Mouse (Mus musculus) liver, postnatal 0 days (tissue): ENCODE data around the gene Map3k6. TPM values are rescaled to one million over a fixed set of nuclear protein-coding genes. Genes with fewer than 3 reads are reported as not detected.

Source experiments
- ATAC-seq: fragments of 200-750 bp; cut with Nextera tagmentation; 2 replicates; pipeline ENCODE4 v1.8.0; 2017; ENCODE audit warnings: mild to moderate bottlenecking, moderate library complexity
- DNase-seq: peaks from one replicate; pipeline ENCODE4 v3.0.0-alpha.2; 2016
- H3K27ac ChIP-seq: fragments of 300-500 bp; sonication (generic); 2 replicates; pipeline ENCODE4 v1.5.1; 2014; ENCODE audit warnings: antibody characterized with exemption, moderate library complexity, mild to moderate bottlenecking, low read depth
- H3K27me3 ChIP-seq: fragments of 300-500 bp; sonication (generic); 2 replicates; pipeline ENCODE4 v1.6.1; 2014; ENCODE audit warnings: low read length, control low read depth, mixed read lengths; ENCODE audit not compliant: insufficient read depth
- H3K36me3 ChIP-seq: fragments of 300-500 bp; sonication (generic); replicated peaks from 2 replicates; pipeline ENCODE4 v1.6.1; 2014; ENCODE audit warnings: mild to moderate bottlenecking, control low read depth, low read length, moderate library complexity, mixed read lengths; ENCODE audit not compliant: insufficient read depth
- H3K4me1 ChIP-seq: fragments of 300-500 bp; sonication (generic); 2 replicates; pipeline ENCODE4 v1.6.1; 2014; ENCODE audit warnings: antibody characterized with exemption, mild to moderate bottlenecking, control low read depth; ENCODE audit not compliant: insufficient read depth
- H3K4me2 ChIP-seq: fragments of 300-500 bp; sonication (generic); 2 replicates; pipeline ENCODE4 v1.6.1; 2014; ENCODE audit warnings: low read depth, mild to moderate bottlenecking, low read length, moderate library complexity, mixed read lengths
- H3K4me3 ChIP-seq: fragments of 300-500 bp; sonication (generic); 2 replicates; pipeline ENCODE4 v1.5.1; 2014; ENCODE audit warnings: low read depth, low read length
- H3K9ac ChIP-seq: fragments of 300-500 bp; sonication (generic); replicated peaks from 2 replicates; pipeline ENCODE4 v1.6.1; 2014; ENCODE audit warnings: mild to moderate bottlenecking, moderate library complexity
- H3K9me3 ChIP-seq: fragments of 300-500 bp; sonication (generic); 2 replicates; pipeline ENCODE4 v1.6.1; 2016; ENCODE audit warnings: mild to moderate bottlenecking, control low read depth, low read length, mixed read lengths
- CTCF ChIP-seq: sonication (generic); IDR thresholded peaks from 2 replicates; pipeline ENCODE4 v1.5.1; 2016; ENCODE audit warnings: antibody characterized with exemption, low read depth
- EP300 ChIP-seq: IDR thresholded peaks from 2 replicates; pipeline ENCODE4 v1.6.1; 2016; ENCODE audit warnings: antibody characterized with exemption, low read depth, mild to moderate bottlenecking
- WGBS: fragments of 180-500 bp; shearing (Covaris S2); extraction: QIAGEN DNeasy Blood & Tissue Kit; methylation state at CpG from one replicate; pipeline ENCODE4 v1.1.7; 2014; ENCODE audit not compliant: insufficient replicate concordance; 5-methylcytosine and 5-hydroxymethylcytosine counted together
- microRNA-seq: library from miRNA; unstranded; fragments of <30 nt; microRNA quantifications from one replicate; pipeline ENCODE4, GENCODE M21; 2016
- polyA plus RNA-seq: library from polyadenylated mRNA; unstranded; fragments of >200 nt; fragmentation: Nextera tagmentation; extraction: Ambion mirVana; gene quantifications from 2 replicates; pipeline ENCODE4 v1.2.1, GENCODE M21; 2015

Map3k6 gene
- polyA plus RNA-seq, 1 experiment from 2014 or later: 1.3 TPM

DNA sequence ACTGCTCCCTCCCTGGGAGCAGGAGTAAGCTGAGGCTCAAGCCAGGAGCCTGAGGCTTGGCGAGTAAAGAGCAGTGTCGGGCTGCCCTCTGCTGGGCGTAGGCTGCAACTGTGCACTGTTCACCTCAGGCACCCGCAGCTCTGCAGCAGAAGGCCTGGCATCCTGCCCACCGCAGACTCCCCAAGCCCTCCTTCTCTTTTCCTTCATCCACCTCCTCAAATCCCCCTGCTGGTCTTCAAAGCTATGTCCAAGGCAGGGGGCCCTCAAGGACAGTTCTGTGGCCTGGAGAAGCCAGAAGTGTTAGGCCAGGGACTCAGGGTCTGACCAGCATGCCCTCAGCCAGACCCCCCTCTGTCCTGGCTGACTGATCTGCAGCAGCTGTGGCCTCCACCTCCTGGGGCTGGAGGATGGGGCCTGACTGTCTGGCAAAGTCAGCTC lies 57.2 kb downstream of the Map3k6 start:
- Histone ChIP-seq H3K36me3 (peaks cover 65% of the 10 kb centered on the region), H3K4me2 (no peak overlapping the region), H3K4me1 (no peaks in the 10 kb centered on the region), H3K27me3 (no peaks in the 10 kb centered on the region), H3K9me3 (no peaks in the 10 kb centered on the region), H3K27ac (no peak overlapping the region), H3K4me3 (no peak overlapping the region), H3K9ac (no peak overlapping the region)
- TF ChIP-seq CTCF: peak; percentile 98
- TF ChIP-seq EP300: no peak
- DNase-seq (peak; percentile 83), ATAC-seq (peak; percentile 76)
- WGBS: 3% methylated on average over 5 of the region's 5 CpGs

DNA sequence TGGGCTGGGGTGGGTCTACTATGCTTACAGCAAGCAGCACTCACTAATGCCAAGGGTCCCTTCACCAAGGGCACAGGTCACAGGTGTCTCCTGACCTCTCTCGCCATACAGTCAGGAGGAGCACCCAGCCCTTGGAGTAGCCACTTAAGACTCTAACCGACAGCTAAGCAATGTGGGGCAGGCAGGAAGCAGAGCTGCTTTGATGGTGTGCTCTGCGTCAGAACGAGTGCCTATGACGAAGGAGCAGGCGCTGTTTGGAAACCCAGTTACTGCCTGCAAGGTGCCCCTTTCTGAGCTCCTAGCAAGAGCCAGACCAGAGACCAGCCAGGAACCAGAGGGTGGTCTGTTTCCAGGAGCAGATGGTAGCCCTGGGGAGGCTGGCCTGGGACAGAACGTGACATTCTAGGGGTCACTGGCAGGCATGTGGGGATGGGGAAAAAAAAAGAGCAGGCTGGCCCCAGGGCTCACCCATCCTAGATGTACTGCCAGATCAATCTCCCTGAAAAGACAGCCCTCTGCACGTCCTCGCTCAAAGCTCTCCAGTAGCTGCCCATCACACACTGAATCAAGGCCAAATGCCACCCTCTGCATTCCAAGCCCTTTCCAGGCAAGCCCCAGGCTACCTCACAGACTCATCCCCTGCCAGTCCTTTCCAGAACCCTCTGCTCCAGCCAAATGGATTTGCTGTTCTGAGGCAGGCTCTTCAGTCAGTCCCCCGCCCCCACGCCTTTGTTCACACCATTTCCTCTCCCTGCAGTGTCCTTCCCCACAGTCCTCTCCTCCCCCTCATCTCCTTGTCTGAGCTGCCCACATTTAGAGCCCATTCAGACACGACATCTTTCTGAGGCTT lies 58.1 kb downstream of the Map3k6 start:
- no peak overlapping the region for H3K4me3 ChIP-seq
- H3K4me2 ChIP-seq: no peak overlapping the region
- H3K27ac ChIP-seq: no peak overlapping the region
- ATAC-seq (no peak), DNase-seq (no peak)
- WGBS: 72% methylated on average over 12 of the region's 12 CpGs
- TF ChIP-seq CTCF: no peak
- no peak for TF ChIP-seq EP300
- no peaks in the 10 kb centered on the region for H3K4me1 ChIP-seq
- no peaks in the 10 kb centered on the region for H3K27me3 ChIP-seq
- H3K9ac ChIP-seq: no peak overlapping the region
- peaks cover 62% of the 10 kb centered on the region for H3K36me3 ChIP-seq
- H3K9me3 ChIP-seq: no peaks in the 10 kb centered on the region

DNA sequence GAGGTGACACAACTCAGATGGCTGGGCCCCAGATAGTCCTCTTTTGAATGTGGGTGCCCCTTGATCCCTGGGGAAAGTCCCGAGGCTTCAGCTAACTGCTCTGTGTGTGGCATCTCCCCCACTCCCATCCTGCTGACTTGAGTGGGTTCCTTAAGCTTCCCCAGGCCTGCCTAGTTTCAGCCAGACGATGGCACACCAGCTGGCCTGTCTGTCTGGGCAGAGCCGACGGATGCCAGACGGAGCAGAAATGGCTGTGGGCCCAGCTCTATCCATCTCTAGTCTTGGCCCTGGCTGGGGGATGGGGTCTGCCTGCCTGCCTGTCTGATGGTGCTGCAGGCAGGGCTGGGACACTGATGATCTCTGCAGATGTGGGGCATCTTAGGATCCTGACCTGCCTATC lies 59.1 kb downstream of the Map3k6 start:
- DNase-seq (no peak), ATAC-seq (no peak)
- 86% methylated on average over 5 of the region's 5 CpGs for WGBS
- H3K36me3 ChIP-seq: peaks cover 57% of the 10 kb centered on the region
- no peak overlapping the region for H3K27ac ChIP-seq
- H3K9me3 ChIP-seq: no peaks in the 10 kb centered on the region
- no peaks in the 10 kb centered on the region for H3K4me1 ChIP-seq
- no peak overlapping the region for H3K9ac ChIP-seq
- H3K27me3 ChIP-seq: no peaks in the 10 kb centered on the region
- H3K4me3 ChIP-seq: no peak overlapping the region
- TF ChIP-seq CTCF: no peak
- TF ChIP-seq EP300: no peak
- H3K4me2 ChIP-seq: no peak overlapping the region

DNA sequence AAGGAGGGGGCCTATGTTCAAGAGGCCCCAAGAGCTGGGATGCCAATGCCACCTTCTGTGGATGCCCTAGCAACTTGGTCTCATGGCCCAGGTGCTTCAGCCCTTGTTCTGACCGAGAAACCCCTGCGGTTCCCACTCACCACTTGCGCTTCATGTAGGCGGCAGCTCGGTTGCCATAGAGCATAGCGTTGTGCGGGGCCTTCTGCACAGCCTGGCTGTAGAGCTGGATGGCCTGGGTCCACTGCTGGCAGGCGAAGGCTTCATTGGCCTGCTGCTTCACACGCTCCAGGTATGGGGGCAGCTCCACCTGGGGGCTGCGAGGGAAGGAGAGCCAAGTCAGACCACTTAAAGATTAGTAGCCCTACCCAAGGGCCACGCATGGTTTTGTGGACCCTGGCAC lies 59.8 kb downstream of the Map3k6 start:
- Histone ChIP-seq H3K4me1 (no peaks in the 10 kb centered on the region), H3K27ac (no peak overlapping the region), H3K4me3 (no peak overlapping the region), H3K4me2 (no peak overlapping the region), H3K9ac (no peak overlapping the region), H3K9me3 (no peaks in the 10 kb centered on the region), H3K36me3 (peaks cover 51% of the 10 kb centered on the region), H3K27me3 (no peaks in the 10 kb centered on the region)
- no peak for TF ChIP-seq CTCF
- TF ChIP-seq EP300: no peak
- WGBS: 89% methylated on average over 11 of the region's 11 CpGs
- ATAC-seq (no peak), DNase-seq (no peak)

DNA sequence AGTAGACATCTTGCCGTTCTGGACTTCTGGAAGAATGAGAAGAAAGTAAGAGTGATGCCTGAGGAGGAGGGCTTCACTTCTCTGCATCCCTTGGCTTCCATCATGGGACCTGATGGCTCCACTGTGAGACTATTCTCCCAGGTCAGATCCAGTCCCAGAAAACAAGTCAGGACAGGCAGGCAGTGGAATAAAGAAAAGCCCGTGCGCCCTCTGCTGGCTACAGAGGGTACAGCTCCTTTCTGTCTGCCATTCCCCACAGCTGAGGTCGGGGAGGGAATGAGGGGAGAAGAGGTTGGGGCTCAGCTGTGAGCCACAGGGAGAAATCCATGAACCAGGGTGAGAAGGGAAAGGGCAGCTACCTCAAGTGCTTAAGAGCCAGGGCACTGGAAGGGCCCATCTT lies 61.2 kb downstream of the Map3k6 start:
- DNase-seq (peak; percentile 80), ATAC-seq (peak; percentile 30; the same call in 1 of the 2 replicates)
- no peaks in the 10 kb centered on the region for H3K27me3 ChIP-seq
- H3K4me3 ChIP-seq: no peak overlapping the region
- 25% methylated on average over 4 of the region's 4 CpGs for WGBS
- no peak overlapping the region for H3K9ac ChIP-seq
- peaks cover 41% of the 10 kb centered on the region for H3K36me3 ChIP-seq
- H3K4me1 ChIP-seq: no peaks in the 10 kb centered on the region
- H3K4me2 ChIP-seq: no peak overlapping the region
- no peaks in the 10 kb centered on the region for H3K9me3 ChIP-seq
- no peak overlapping the region for H3K27ac ChIP-seq
- TF ChIP-seq CTCF: peak; percentile 93
- TF ChIP-seq EP300: no peak

Small RNAs within 50 kb of the gene (microRNA-seq; reads per million reads assigned to microRNA genes)
- not detected for gene Mir7017

Other genes with a start within 250 kb of the Map3k6 start
- gene Ahdc1, start 229.6 kb upstream of the Map3k6 start, polyA plus RNA-seq: 0.76 and 0.87 TPM in 2 replicates
- 35.8 and 43.1 TPM in 2 replicates for gene Wasf2, start 110.3 kb upstream of the Map3k6 start, polyA plus RNA-seq
- 0.25 and 0.39 TPM in 2 replicates for gene Cd164l2, start 28.7 kb upstream of the Map3k6 start, polyA plus RNA-seq
- not detected in 2 replicates for gene Gpr3, start 28.3 kb upstream of the Map3k6 start, polyA plus RNA-seq
- gene Sytl1, start 22.3 kb downstream of the Map3k6 start, polyA plus RNA-seq: 1.0 and 1.3 TPM in 2 replicates
- 29.6 and 30.8 TPM in 2 replicates for gene Tmem222, start 37.0 kb downstream of the Map3k6 start, polyA plus RNA-seq
- 5.3 and 5.5 TPM in 2 replicates for gene Wdtc1, start 112.7 kb downstream of the Map3k6 start, polyA plus RNA-seq
- gene Slc9a1, start 128.9 kb downstream of the Map3k6 start, polyA plus RNA-seq: 1.8 TPM in 2 replicates
- gene Tent5b, start 239.3 kb downstream of the Map3k6 start, polyA plus RNA-seq: 0.07 and 0.08 TPM in 2 replicates